Mouse (Mus musculus): ENCODE results near the gene Klhl5. TPM values are rescaled to one million over a fixed set of nuclear protein-coding genes. Genes with fewer than 3 reads are reported as not detected.
"Not testable (repeated sequence)": the region's sequence is repeated elsewhere in the genome, so short reads cannot be mapped to it uniquely, and the experiment has no call there.

The Klhl5 gene
- polyA plus RNA-seq, 1 experiment from 2014 or later: 27.5 TPM

GRCm38 (mm10) chr5:65101621-65102020, 5.7 kb upstream of the Klhl5 start:
- 89% methylated on average over 6 of the region's 6 CpGs for WGBS
- H3K27ac ChIP-seq: peak overlapping the region; percentile 54; the same call in 1 of the 2 replicates

GRCm38 (mm10) chr5:65102026-65102640, 5.2 kb upstream of the Klhl5 start:
- 65% methylated on average over 3 of the region's 3 CpGs for WGBS
- no peaks in the 10 kb centered on the region for H3K9me3 ChIP-seq (replicated peaks; ENCODE audit: low read length)
- DNase-seq (ENCODE audit: low spot score): no peak
- 0 out of 2 replicates have a peak, but pooled peaks have one; percentile 22 for ATAC-seq (replicated peaks; ENCODE audit: low FRiP score, low read depth)
- TF ChIP-seq CTCF (IDR thresholded peaks at IDR 0.05; ENCODE audit: low read depth): no peak
- H3K27ac ChIP-seq: peak overlapping the region; percentile 54; the same call in 1 of the 2 replicates
- peaks cover 5% of the 10 kb centered on the region; the same call in 1 of the 2 replicates for H3K4me1 ChIP-seq (replicated peaks; ENCODE audit: insufficient read depth, low read length)
- no peak overlapping the region for H3K4me3 ChIP-seq (replicated peaks; ENCODE audit: low read depth, low read length)
- H3K4me2 ChIP-seq (ENCODE audit: low read length): no peak overlapping the region
- no peaks in the 10 kb centered on the region for H3K36me3 ChIP-seq (ENCODE audit: insufficient read depth, low read length)
- H3K27me3 ChIP-seq (ENCODE audit: insufficient read depth, low read length): no peaks in the 10 kb centered on the region
- H3K9ac ChIP-seq (ENCODE audit: low read depth, low read length): no peak overlapping the region

More at GRCm38 (mm10) chr5:65101621-65102020, 5.7 kb upstream of the Klhl5 start:
- no peak for DNase-seq (ENCODE audit: low spot score)
- Histone ChIP-seq H3K4me1 (replicated peaks; ENCODE audit: insufficient read depth, low read length) (peaks cover 5% of the 10 kb centered on the region; the same call in 1 of the 2 replicates), H3K4me3 (replicated peaks; ENCODE audit: low read depth, low read length) (no peak overlapping the region), H3K9me3 (replicated peaks; ENCODE audit: low read length) (no peaks in the 10 kb centered on the region), H3K36me3 (ENCODE audit: insufficient read depth, low read length) (no peaks in the 10 kb centered on the region), H3K9ac (ENCODE audit: low read depth, low read length) (no peak overlapping the region), H3K27me3 (ENCODE audit: insufficient read depth, low read length) (no peaks in the 10 kb centered on the region), H3K4me2 (ENCODE audit: low read length) (no peak overlapping the region)
- no peak for TF ChIP-seq CTCF (IDR thresholded peaks at IDR 0.05; ENCODE audit: low read depth)
- ATAC-seq (replicated peaks; ENCODE audit: low FRiP score, low read depth): no peak

GRCm38 (mm10) chr5:65102641-65103042, 4.7 kb upstream of the Klhl5 start:
- Histone ChIP-seq H3K4me2 (ENCODE audit: low read length) (no peak overlapping the region), H3K27ac (0 out of 2 replicates have a peak overlapping the region, but pooled peaks have one; percentile 6), H3K9me3 (replicated peaks; ENCODE audit: low read length) (no peaks in the 10 kb centered on the region), H3K4me3 (replicated peaks; ENCODE audit: low read depth, low read length) (no peak overlapping the region), H3K27me3 (ENCODE audit: insufficient read depth, low read length) (no peaks in the 10 kb centered on the region), H3K36me3 (ENCODE audit: insufficient read depth, low read length) (no peaks in the 10 kb centered on the region), H3K4me1 (replicated peaks; ENCODE audit: insufficient read depth, low read length) (peaks cover 5% of the 10 kb centered on the region; the same call in 1 of the 2 replicates), H3K9ac (ENCODE audit: low read depth, low read length) (no peak overlapping the region)
- no peak for TF ChIP-seq CTCF (IDR thresholded peaks at IDR 0.05; ENCODE audit: low read depth)
- 67% methylated on average over 10 of the region's 10 CpGs for WGBS
- no peak for ATAC-seq (replicated peaks; ENCODE audit: low FRiP score, low read depth)
- no peak for DNase-seq (ENCODE audit: low spot score)

- Histone ChIP-seq H3K4me1 (replicated peaks; ENCODE audit: insufficient read depth, low read length) (peaks cover under 1% of the 10 kb centered on the region; the same call in 1 of the 2 replicates), H3K4me3 (replicated peaks; ENCODE audit: low read depth, low read length) (peak overlapping the region; percentile 94), H3K9ac (ENCODE audit: low read depth, low read length) (peak overlapping the region; percentile 96), H3K27ac (peak overlapping the region; percentile 92), H3K36me3 (ENCODE audit: insufficient read depth, low read length) (no peaks in the 10 kb centered on the region), H3K9me3 (replicated peaks; ENCODE audit: low read length) (no peaks in the 10 kb centered on the region), H3K27me3 (ENCODE audit: insufficient read depth, low read length) (no peaks in the 10 kb centered on the region), H3K4me2 (ENCODE audit: low read length) (peak overlapping the region; percentile 90)
- ATAC-seq (replicated peaks; ENCODE audit: low FRiP score, low read depth): no peak; the same call in 1 of the 2 replicates
- no peak for TF ChIP-seq CTCF (IDR thresholded peaks at IDR 0.05; ENCODE audit: low read depth)
- 1% methylated on average over 42 of the region's 42 CpGs for WGBS
- DNase-seq (ENCODE audit: low spot score): no peak
Observed at GRCm38 (mm10) chr5:65107773-65108432, 564 bp downstream of the Klhl5 start.

GRCm38 (mm10) chr5:65112225-65112624, 4.9 kb downstream of the Klhl5 start:
- not testable (repeated sequence) for ATAC-seq (replicated peaks; ENCODE audit: low FRiP score, low read depth); H3K27ac ChIP-seq; H3K9ac ChIP-seq (ENCODE audit: low read depth, low read length); H3K27me3 ChIP-seq (ENCODE audit: insufficient read depth, low read length); H3K4me2 ChIP-seq (ENCODE audit: low read length); H3K4me3 ChIP-seq (replicated peaks; ENCODE audit: low read depth, low read length); H3K36me3 ChIP-seq (ENCODE audit: insufficient read depth, low read length); H3K4me1 ChIP-seq (replicated peaks; ENCODE audit: insufficient read depth, low read length); H3K9me3 ChIP-seq (replicated peaks; ENCODE audit: low read length); DNase-seq (ENCODE audit: low spot score)
- 62% methylated on average over 3 of the region's 3 CpGs for WGBS

- Histone ChIP-seq H3K9me3 (replicated peaks; ENCODE audit: low read length) (no peaks in the 10 kb centered on the region), H3K36me3 (ENCODE audit: insufficient read depth, low read length) (peaks cover 6% of the 10 kb centered on the region; the same call in 1 of the 2 replicates), H3K9ac (ENCODE audit: low read depth, low read length) (no peak overlapping the region), H3K4me3 (replicated peaks; ENCODE audit: low read depth, low read length) (no peak overlapping the region), H3K27me3 (ENCODE audit: insufficient read depth, low read length) (no peaks in the 10 kb centered on the region), H3K4me1 (replicated peaks; ENCODE audit: insufficient read depth, low read length) (0 out of 2 replicates have a peak, but pooled peaks cover 3% of the 10 kb centered on the region), H3K4me2 (ENCODE audit: low read length) (no peak overlapping the region), H3K27ac (no peak overlapping the region)
- TF ChIP-seq CTCF (IDR thresholded peaks at IDR 0.05; ENCODE audit: low read depth): no peak
- no peak for DNase-seq (ENCODE audit: low spot score)
- ATAC-seq (replicated peaks; ENCODE audit: low FRiP score, low read depth): no peak
- WGBS: 82% methylated on average over 6 of the region's 6 CpGs
Observed at GRCm38 (mm10) chr5:65113323-65113722, 6.0 kb downstream of the Klhl5 start.
